Mouse (Mus musculus): Measurements from ENCODE around the gene Higd1c. TPM values are rescaled to one million over a fixed set of nuclear protein-coding genes. Genes with fewer than 3 reads are reported as not detected.

The Higd1c gene
- polyA plus RNA-seq, 1 experiment from 2014 or later = 0.75 TPM

DNA sequence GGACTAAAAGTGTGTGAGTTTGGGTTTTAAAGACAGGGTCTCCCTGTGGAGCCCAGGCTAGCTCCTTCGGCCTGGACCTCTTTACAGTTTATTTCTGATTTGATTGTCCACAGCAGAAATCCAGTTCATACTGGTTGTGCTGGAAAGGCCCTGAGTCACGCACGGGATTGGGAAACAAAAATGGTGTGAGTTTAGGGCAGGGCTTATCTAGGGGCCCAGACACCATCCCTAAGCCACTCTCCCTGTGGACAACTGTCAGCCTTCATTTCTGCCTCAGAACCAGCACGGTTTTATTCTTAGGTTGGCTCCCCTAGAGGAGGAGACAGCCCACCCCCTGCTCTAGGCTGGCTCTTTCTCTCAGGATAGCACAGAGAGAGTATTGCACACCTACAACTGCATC is 68.9 kb downstream of the Higd1c start:
- H3K4me1 ChIP-seq = no peaks in the 10 kb centered on the region
- no peak overlapping the region for H3K4me3 ChIP-seq
- no peak overlapping the region for H3K4me2 ChIP-seq (replicated peaks)
- H3K27me3 ChIP-seq (replicated peaks) = no peaks in the 10 kb centered on the region
- WGBS = 76% methylated on average over 4 of the region's 4 CpGs
- H3K36me3 ChIP-seq = no peaks in the 10 kb centered on the region
- H3K27ac ChIP-seq = no peak overlapping the region
- H3K9me3 ChIP-seq = no peaks in the 10 kb centered on the region
- H3K9ac ChIP-seq = no peak overlapping the region
- ATAC-seq (ENCODE audit: low FRiP score, low read depth) = no peak

Other genes starting within 250 kb of the Higd1c start
- gene Atf1, start 136.7 kb upstream of the Higd1c start, polyA plus RNA-seq (2016; fragmentation: Nextera tagmentation; extraction: Ambion mirVana) = 26.0 and 27.0 TPM in 2 replicates
- gene Tmprss12, start 83.7 kb upstream of the Higd1c start, polyA plus RNA-seq (2016; fragmentation: Nextera tagmentation; extraction: Ambion mirVana) = not detected in 2 replicates
- 3.8 and 5.9 TPM in 2 replicates for gene Mettl7a1, start 60.4 kb upstream of the Higd1c start, polyA plus RNA-seq (2016; fragmentation: Nextera tagmentation; extraction: Ambion mirVana)
- 0.32 TPM in 2 replicates for gene Mettl7a3, start 29.6 kb upstream of the Higd1c start, polyA plus RNA-seq (2016; fragmentation: Nextera tagmentation; extraction: Ambion mirVana)
- gene Methig1, start 11.4 kb upstream of the Higd1c start, polyA plus RNA-seq (2016; fragmentation: Nextera tagmentation; extraction: Ambion mirVana) = 0.97 and 1.1 TPM in 2 replicates
- gene Mettl7a2, start 11.3 kb upstream of the Higd1c start, polyA plus RNA-seq (2016; fragmentation: Nextera tagmentation; extraction: Ambion mirVana) = 0.14 TPM in 1 of 2 replicates, not detected in the other
- gene Gm5475, start 57.6 kb downstream of the Higd1c start, polyA plus RNA-seq (2016; fragmentation: Nextera tagmentation; extraction: Ambion mirVana) = 0.13 and 0.18 TPM in 2 replicates
- 23.9 and 27.1 TPM in 2 replicates for gene Slc11a2, start 60.5 kb downstream of the Higd1c start, polyA plus RNA-seq (2016; fragmentation: Nextera tagmentation; extraction: Ambion mirVana)
- gene Letmd1, start 104.5 kb downstream of the Higd1c start, polyA plus RNA-seq (2016; fragmentation: Nextera tagmentation; extraction: Ambion mirVana) = 48.5 and 50.6 TPM in 2 replicates
- 42.6 and 43.1 TPM in 2 replicates for gene Csrnp2, start 130.9 kb downstream of the Higd1c start, polyA plus RNA-seq (2016; fragmentation: Nextera tagmentation; extraction: Ambion mirVana)
- 40.0 and 41.0 TPM in 2 replicates for gene Tfcp2, start 187.5 kb downstream of the Higd1c start, polyA plus RNA-seq (2016; fragmentation: Nextera tagmentation; extraction: Ambion mirVana)
- gene Pou6f1, start 235.4 kb downstream of the Higd1c start, polyA plus RNA-seq (2016; fragmentation: Nextera tagmentation; extraction: Ambion mirVana) = 29.0 and 29.1 TPM in 2 replicates